Mouse (Mus musculus) E14TG2a.4 (cell line): ENCODE data around the gene Myh15.

ENCODE experiments used
- H3K27me3 ChIP-seq: 2 replicates; pipeline ENCODE4 v1.6.1; 2014; ENCODE audit warnings: low read length, control low read depth; ENCODE audit not compliant: insufficient read depth
- H3K36me3 ChIP-seq: 2 replicates; pipeline ENCODE4 v1.6.1; 2014; ENCODE audit warnings: low read length, control low read depth; ENCODE audit not compliant: insufficient read depth
- H3K4me1 ChIP-seq: replicated peaks from 2 replicates; pipeline ENCODE4 v1.6.1; 2014; ENCODE audit warnings: low read depth, low read length, control low read depth
- H3K4me3 ChIP-seq: replicated peaks from 2 replicates; pipeline ENCODE4 v1.5.1; 2014; ENCODE audit warnings: mild to moderate bottlenecking, low read length
- H3K9me3 ChIP-seq: 2 replicates; pipeline ENCODE4 v1.6.1; 2014; ENCODE audit warnings: low read length, control low read depth
- CTCF ChIP-seq: conservative IDR thresholded peaks from 2 replicates; pipeline ENCODE4 v1.5.1; 2014; ENCODE audit warnings: low read length
- NANOG ChIP-seq: IDR thresholded peaks from 2 replicates; pipeline ENCODE4 v1.6.1; 2014; ENCODE audit warnings: borderline replicate concordance, low read length, mixed read lengths
- POU5F1 ChIP-seq: IDR thresholded peaks from 2 replicates; pipeline ENCODE4 v1.6.1; 2014; ENCODE audit warnings: low read length, borderline replicate concordance

Myh15 gene

DNA sequence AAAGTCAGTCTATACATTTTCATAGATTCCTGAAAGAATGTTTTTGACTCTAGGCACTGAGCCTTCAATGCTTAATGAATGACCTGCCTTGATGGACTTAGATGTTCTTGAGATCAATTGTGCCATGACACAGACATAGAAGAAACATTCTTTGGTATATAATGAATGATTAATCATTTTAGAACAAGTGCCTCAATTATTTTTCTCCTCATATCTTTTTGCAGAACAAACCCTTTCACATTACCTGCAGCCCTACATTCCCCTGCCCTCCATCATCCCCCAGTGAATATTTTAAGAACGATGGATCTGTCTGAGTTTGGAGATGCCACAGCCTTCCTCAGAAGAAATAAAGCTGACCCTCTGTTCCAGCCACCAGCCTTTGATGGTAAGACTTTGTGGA is at the start of gene Myh15:
Gene Myh15 (plus strand): TSS at position 301 of the 400 bp plus-strand sequence.
- Histone ChIP-seq H3K4me3 (no peak within 1 kb of the TSS), H3K27me3 (no peaks in the 10 kb centered on the region), H3K9me3 (no peaks in the 10 kb centered on the region), H3K36me3 (no peaks in the 10 kb centered on the region), H3K4me1 (no peaks in the 10 kb centered on the region)
- TF ChIP-seq NANOG (no peak), POU5F1 (no peak), CTCF (no peak)

DNA sequence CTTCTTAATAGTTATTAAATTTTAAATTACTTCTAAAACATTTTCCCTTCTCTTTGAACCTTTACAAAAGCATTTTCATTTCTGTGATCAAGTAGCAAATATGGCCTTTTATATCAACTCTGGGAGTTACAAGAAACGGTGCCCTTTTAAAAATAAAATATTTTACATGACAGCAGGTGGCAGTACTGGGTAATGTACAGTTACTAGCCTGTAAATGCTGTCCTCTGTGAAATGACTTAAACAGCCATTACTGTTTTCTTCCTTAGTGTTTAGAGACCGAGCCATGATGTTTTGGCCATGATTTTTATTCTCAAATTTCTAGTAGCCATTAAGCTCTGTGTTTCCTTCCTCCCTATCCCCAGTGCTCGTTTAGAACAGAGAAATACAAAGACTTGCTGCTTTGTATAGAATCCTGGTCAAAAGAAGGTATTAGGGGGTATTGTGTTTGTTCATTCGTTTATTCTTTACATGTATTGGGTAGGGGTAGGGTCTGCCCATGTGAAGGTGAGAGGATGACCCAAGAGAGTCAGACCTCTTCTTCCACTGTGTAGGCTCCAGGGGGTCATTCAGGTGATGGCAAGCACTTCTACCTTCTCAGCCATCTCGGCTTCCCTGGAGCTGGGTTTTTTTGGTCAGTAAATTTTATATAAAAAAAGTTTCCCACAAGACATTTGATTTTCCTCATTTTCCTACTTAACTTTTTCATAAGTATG is 40.5 kb upstream of the Myh15 start:
- H3K36me3 ChIP-seq, result peaks cover 63% of the 10 kb centered on the region
- no peaks in the 10 kb centered on the region for H3K9me3 ChIP-seq
- H3K27me3 ChIP-seq, result no peaks in the 10 kb centered on the region
- H3K4me1 ChIP-seq, result peaks cover 3% of the 10 kb centered on the region; the same call in 1 of the 2 replicates
- TF ChIP-seq NANOG (no peak), CTCF (peak; percentile 27; the same call in 1 of the 2 replicates)
- H3K4me3 ChIP-seq, result no peak overlapping the region

DNA sequence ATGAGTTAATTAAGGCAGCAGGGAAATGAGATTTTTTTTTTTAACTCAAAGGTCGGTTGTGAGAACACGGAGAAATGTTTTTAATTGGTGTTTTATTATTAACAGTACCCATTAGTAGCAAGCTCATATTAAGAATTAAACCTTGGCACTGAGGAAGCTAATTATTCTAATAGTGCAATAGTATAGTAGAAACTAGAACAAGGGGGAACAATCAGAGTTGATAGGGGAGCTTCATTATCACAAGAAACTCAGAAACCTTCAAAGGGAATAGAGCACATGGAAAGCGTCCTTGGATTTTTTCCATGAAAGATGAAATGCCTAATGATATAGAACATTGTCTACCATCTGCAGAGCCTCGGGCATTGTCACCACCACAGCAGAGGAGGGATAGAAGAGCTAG is 21.4 kb upstream of the Myh15 start:
- Histone ChIP-seq H3K4me3 (no peak overlapping the region), H3K9me3 (peaks cover 6% of the 10 kb centered on the region; the same call in 1 of the 2 replicates), H3K36me3 (no peaks in the 10 kb centered on the region), H3K4me1 (no peaks in the 10 kb centered on the region), H3K27me3 (no peaks in the 10 kb centered on the region)
- TF ChIP-seq CTCF (no peak), NANOG (no peak), POU5F1 (no peak)

DNA sequence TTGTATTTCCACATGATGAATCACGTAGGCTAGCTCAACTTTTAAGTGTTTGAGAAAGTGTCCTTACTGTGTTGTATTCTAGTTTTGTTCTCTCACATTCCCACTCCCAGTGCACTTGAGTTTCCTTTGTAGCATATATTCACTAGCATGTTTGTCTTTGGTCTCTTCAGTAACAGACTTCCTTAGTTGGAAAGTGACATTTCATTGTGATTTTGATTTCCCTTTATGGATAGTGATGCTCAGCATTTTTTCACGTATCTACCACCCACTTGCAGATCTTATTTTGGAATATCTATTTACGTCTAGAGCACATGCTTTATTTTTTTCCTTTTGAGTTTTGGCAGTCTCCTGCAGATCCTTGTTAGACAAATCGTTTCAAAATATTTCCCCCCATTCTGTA is 19.5 kb upstream of the Myh15 start:
- Histone ChIP-seq H3K4me3 (no peak overlapping the region), H3K36me3 (no peaks in the 10 kb centered on the region), H3K27me3 (no peaks in the 10 kb centered on the region), H3K4me1 (no peaks in the 10 kb centered on the region), H3K9me3 (no peaks in the 10 kb centered on the region)
- TF ChIP-seq NANOG (no peak), CTCF (no peak), POU5F1 (no peak)

DNA sequence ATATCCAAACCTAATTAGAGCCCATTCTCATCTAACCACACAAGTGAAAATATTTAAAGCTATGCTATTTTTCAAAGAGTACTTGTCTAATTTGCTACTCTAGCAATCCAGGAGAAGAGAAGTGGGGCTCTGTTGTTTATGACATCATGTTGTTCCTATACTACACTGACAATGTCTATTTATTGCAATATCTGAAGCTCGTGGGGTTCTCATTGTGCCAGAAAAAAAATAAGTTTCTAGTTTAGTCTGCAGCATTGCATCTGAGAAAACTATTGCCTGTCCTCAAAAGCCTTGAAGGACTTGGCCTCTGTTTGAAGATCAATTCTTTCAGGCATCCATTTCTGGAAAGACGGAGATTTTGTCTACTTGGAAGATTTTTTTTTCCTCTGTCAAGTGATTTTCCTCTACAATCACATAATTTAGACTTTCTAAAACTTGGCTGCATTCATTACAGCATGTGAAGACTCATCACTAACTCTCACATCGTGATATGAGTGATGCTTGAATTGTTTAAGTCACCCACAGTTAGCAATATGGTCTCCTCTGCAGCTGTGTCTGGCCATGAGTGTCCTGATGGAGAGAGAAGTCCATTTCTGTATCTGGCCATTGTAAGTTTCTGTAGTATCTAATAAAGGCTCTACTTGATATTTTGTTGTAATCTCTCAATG is 16.6 kb upstream of the Myh15 start:
- Histone ChIP-seq H3K27me3 (no peaks in the 10 kb centered on the region), H3K4me1 (no peaks in the 10 kb centered on the region), H3K36me3 (no peaks in the 10 kb centered on the region), H3K4me3 (no peak overlapping the region), H3K9me3 (no peaks in the 10 kb centered on the region)
- TF ChIP-seq NANOG (no peak), CTCF (no peak), POU5F1 (no peak)

DNA sequence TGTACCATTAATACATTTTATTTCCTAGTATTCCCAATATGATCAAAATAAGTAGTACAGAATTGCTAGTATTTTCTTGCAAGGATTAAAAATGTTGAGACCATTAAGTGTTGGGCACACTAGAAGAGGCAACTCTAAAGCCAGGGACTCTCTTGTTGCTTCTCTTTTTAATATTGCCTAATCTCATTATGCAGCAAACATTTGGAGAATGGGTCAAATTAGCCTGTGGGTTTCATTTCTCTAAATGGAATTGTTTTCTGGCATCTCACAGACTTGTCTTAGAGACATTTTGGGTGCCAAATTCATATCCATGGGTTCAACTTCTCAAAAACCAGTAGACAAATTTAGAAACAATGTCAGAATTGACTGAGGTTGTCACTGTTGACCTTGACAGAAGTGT is 8.1 kb upstream of the Myh15 start:
- Histone ChIP-seq H3K9me3 (no peaks in the 10 kb centered on the region), H3K4me1 (no peaks in the 10 kb centered on the region), H3K4me3 (no peak overlapping the region), H3K36me3 (no peaks in the 10 kb centered on the region), H3K27me3 (no peaks in the 10 kb centered on the region)
- TF ChIP-seq CTCF (no peak), NANOG (no peak), POU5F1 (no peak)

DNA sequence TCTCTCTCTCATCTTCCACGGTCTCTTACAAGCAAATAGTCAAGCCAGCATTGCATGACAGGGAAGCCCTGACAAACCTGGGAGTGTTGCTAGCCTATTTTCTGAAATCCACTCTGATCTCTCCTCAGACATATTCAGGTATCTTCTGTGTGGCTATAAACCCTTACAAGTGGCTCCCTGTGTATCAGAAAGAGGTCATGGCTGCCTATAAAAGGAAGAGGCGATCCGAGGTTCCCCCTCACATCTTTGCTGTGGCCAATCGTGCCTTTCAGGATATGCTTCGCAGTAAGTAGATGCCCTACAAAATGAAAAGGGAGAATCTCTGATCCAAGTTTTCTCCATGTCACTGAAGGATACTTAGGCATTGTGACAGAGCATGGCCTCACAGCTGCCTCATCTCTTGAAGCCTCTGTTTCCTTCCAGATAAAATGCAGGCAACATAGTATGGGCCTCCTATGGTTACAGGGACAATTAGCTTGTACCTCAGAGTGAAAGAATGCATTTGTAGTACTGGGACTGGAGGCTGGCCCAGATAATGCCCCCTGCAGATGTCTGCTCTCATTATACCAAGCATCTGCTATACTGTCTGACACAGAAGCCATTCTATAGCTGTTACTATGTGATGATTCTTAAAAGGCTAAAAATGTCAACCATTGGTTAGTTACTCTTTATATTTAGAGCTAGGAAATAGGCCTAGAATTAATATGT is 12.1 kb downstream of the Myh15 start:
- H3K4me1 ChIP-seq, result no peaks in the 10 kb centered on the region
- no peaks in the 10 kb centered on the region for H3K36me3 ChIP-seq
- TF ChIP-seq POU5F1, result no peak
- H3K27me3 ChIP-seq, result no peaks in the 10 kb centered on the region
- H3K9me3 ChIP-seq, result no peaks in the 10 kb centered on the region
- no peak overlapping the region for H3K4me3 ChIP-seq

DNA sequence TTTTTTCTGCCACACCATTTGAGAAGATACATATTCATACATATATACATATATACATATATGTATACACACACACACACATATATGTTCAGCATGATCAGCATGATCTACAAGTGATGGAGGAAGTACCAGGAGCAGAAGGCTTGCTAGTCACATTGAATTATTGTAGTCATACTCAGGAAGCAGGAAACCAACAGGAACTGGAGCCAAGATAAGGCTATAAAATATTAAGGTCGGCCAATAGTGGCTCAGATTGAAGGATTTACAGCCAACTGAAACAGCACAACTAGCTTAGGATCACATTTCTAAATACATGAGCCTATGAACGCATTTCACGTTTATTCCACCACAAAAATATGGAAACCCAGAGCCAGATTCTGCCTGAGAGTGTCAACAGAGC is 14.0 kb downstream of the Myh15 start:
- H3K4me1 ChIP-seq, result no peaks in the 10 kb centered on the region
- no peaks in the 10 kb centered on the region for H3K27me3 ChIP-seq
- H3K36me3 ChIP-seq, result no peaks in the 10 kb centered on the region
- no peak for TF ChIP-seq POU5F1
- no peak for TF ChIP-seq CTCF
- no peak for TF ChIP-seq NANOG
- H3K4me3 ChIP-seq, result no peak overlapping the region
- no peaks in the 10 kb centered on the region for H3K9me3 ChIP-seq
